Mouse (Mus musculus) CH12.LX (cell line): ENCODE results near the gene Camkk2.

Experiments
- CTCF ChIP-seq, 2 experiments: IDR thresholded peaks in 1 of 2; conservative IDR thresholded peaks in 1 of 2; 2 replicates each; pipeline ENCODE4 v1.5.1; 2011 to 2012; ENCODE audit warnings: low read depth in 2 of 2, low read length in 2 of 2, improper control_type of control experiment in 1 of 2, inconsistent platforms in 1 of 2, mild to moderate bottlenecking in 1 of 2, moderate library complexity in 1 of 2
- ELF1 ChIP-seq: IDR thresholded peaks from 2 replicates; pipeline ENCODE4 v1.6.1; 2014; ENCODE audit warnings: low read depth, mild to moderate bottlenecking, inconsistent platforms, low read length, improper control_type of control experiment
- EP300 ChIP-seq: IDR thresholded peaks from 2 replicates; pipeline ENCODE4 v1.6.1; 2011; ENCODE audit warnings: low read length, improper control_type of control experiment
- HCFC1 ChIP-seq: IDR thresholded peaks from 2 replicates; pipeline ENCODE4 v1.6.1; 2012; ENCODE audit warnings: low read depth, mild to moderate bottlenecking, inconsistent platforms, low read length, improper control_type of control experiment
- KAT2A ChIP-seq: IDR thresholded peaks from 2 replicates; pipeline ENCODE4 v1.6.1; 2012; ENCODE audit warnings: low read length, improper control_type of control experiment, inconsistent platforms; ENCODE audit not compliant: insufficient replicate concordance
- POLR2A ChIP-seq: IDR thresholded peaks from 2 replicates; pipeline ENCODE4 v1.6.1; 2011; ENCODE audit warnings: low read depth, mild to moderate bottlenecking, improper control_type of control experiment, low read length
- ZC3H11A ChIP-seq: IDR thresholded peaks from 2 replicates; pipeline ENCODE4 v1.6.1; 2012; ENCODE audit warnings: low read depth, mild to moderate bottlenecking, inconsistent platforms, low read length, improper control_type of control experiment
- ZMIZ1 ChIP-seq: IDR thresholded peaks from 2 replicates; pipeline ENCODE4 v1.6.1; 2012; ENCODE audit warnings: low read depth, mild to moderate bottlenecking, inconsistent platforms, low read length, improper control_type of control experiment

DNA sequence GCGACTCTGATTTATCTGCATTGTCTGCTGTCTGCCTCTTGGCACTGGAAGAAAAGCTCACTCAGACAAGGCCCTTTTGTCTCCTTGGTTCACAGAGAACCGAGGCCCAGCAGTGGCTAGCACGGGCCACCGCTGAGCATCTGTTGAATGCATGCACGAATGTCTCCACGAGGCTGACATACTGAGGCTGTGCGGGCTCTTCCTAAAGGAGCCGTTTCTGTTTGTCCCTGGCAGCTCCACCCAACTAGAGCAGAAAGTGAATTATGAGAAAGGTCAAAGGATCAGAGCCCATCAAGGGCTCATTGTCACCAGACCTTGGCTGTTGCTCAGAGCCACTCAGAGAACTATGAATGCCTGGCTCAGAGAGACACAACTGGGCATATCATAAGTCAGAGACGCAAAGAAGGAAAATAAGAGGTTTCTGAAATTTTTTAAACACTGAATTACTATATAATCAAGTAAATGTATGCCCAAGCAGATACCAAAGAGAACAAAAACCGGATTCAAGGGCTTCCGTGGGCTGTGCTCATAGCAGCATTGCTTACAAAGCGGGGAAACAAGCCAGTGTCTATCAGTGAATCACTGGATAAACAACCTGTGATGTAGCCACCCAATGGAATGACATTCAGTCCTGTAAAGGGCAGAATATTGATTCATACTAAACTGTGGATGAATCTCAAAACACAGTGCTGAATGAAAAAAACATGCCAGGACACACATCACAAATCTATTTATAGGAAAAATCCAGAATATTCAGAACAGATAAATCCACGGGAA, 85.6 kb downstream of the Camkk2 start:
- no peak for TF ChIP-seq HCFC1
- TF ChIP-seq POLR2A, result no peak
- TF ChIP-seq ZC3H11A, result no peak
- TF ChIP-seq KAT2A, result no peak
- TF ChIP-seq EP300, result no peak
- no peak for TF ChIP-seq CTCF (conservative IDR thresholded peaks at IDR 0.05 in 1 of 2, IDR thresholded peaks at IDR 0.05 in 1 of 2; ENCODE audit: low read depth in 2 of 2, low read length in 2 of 2)
- no peak for TF ChIP-seq ELF1
- TF ChIP-seq ZMIZ1, result no peak
